Mouse (Mus musculus) CD8-positive naive resting alpha-beta T cell, adult 57 days (primary cell): Measurements from ENCODE around the gene Trpm4. TPM values are rescaled to one million over a fixed set of nuclear protein-coding genes. Genes with fewer than 3 reads are reported as not detected.

ENCODE experiments used
- total RNA-seq: library from RNA; stranded (reverse); gene quantifications from one replicate; pipeline ENCODE4 v1.2.4, GENCODE M21; 2023

Trpm4 gene
- total RNA-seq: 7.7 TPM

DNA sequence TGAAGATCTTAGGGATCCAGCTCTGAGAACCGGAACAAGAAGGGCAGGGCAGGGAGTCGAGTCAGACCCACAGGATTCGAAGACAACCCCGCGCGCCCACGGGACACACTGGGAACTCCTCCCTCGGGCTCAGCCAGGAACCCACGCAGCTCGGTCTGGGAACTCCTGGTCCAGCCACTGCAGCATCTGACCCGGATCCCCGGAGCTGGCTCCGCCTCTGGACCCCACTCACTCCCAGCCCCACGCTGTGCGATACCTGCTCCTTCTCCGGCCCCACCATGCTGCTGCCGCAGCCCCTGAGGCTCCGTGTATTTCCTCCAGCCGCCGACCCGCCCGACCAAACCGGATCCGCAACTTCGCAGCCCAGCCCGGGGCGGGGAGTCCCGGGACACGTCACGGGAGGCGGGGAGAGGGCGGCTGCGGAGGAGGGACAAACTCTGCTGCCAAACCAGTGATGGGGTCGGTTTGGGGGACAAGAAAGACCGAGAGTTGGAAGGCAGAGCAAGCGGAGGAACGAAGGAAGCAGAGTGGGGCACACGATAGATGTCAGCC lies at the start of gene Trpm4:
Gene Trpm4 (minus strand): TSS at position 350 of the 552 bp plus-strand sequence.

DNA sequence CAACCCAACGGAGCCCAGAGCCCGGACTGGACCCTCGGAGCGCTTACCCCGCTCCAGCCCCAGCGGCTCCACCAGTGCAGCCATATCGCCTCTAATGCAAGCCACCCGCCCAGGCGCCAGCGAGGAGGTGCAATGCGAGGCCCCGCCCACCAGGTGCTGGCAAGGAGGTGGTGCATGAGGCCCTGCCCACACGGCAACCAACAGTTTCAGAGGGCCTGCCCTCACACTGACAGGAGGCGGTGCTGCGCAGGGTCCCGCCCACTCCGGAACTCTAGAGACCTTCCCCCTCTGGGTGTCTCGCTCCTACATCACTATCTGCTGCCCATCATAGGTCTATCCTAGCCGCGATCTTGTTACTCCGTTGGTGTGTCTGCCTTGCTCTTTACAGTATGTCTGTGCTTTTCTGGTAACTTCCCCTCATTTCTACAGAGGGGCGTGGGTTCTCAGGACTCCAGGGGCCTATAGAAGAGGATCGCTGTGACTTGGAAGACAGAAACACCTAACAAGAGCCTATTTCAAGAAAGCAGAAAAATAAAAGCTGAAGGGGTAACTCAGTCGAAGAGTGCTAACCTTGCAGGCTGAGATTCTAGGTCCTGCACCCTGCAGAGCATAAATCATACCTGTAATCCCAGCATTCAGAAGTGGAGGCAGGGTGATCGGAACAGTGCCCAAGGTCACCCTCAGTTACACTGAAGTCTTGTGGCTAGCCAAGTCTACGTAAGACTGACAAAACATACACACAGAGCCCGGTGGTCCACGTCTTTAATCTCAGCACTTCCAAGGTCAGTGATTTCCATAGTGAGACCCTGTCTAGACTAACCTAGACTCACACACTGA lies 37.1 kb upstream of the Trpm4 start, which contains the start of gene Lin7b:
Gene Lin7b (minus strand): TSS at position 109 of the 837 bp plus-strand sequence.

DNA sequence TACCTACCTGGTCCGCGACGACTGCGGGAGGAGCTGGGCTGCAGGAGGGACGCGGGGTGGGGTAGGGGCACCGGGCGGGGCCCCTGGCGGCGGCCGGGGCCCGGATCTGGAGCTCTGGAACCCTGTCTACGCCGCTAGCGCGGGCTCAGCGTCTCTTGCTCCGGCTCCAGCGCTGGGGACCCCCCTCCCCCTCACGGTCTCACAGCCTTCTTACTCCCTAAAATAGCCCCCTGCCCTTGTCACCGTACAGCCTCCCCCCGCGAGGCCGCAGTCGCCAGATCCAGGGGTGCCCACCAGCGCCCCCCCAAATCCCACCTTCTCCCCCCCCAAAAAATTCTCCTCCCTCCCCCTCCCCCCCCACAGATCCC lies 33.1 kb upstream of the Trpm4 start, which contains the start of gene Ppfia3:
Gene Ppfia3 (minus strand): TSS at position 368 of the 368 bp plus-strand sequence.

DNA sequence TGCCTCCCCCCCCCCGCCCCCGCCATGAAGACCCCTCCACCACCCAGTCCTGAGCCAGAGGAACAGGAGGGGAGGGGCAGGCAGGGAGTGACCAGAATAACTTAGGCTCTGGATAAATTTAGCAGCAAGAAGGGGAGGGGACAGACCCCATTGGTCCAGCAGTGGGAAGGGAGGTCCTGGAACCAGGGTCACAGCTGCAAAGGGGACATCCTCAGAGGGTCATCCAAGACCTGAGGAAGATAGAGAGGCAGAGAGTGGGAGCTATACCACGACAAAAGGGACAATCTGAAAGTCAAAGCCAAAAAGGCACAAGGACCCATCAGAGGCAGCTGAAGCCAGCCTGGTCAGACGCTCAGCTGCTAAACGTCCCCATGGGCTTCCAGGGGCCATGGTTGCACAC lies 1.5 kb upstream of the Trpm4 start, which contains the start of gene Hrc:
Gene Hrc (plus strand): TSS at position 235 of the 400 bp plus-strand sequence.

DNA sequence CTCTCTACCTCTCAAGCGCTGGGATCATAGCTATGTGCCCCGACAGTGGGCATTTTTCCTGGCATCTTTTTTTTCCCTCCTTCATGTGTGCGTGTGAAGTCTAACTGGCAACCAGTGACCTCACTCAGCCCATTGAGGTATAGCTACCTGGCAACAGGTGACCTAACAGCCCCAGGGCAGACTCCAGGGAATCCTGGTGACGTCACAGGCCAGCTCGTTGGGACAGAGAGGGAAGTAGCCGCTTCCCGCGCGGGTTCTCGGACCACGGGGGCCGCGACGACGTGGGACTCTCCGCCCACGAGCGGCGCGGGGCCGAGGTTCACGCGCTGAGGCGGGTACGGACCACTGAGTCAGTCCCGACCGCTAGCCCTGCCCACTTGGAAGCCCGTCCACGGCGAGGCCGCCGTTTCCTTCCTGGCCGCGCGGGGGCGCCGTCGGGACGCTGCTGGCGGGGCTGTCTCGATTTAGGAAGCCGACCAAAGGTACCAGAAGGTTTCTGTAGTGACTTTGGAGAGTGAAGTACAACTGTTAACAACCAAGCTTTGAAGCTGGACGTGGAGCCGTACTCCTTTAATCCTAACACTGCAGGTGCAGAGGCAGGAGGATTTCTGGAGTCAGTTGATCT lies 56.3 kb downstream of the Trpm4 start, which contains the start of gene Slc6a21:
Gene Slc6a21 (plus strand): TSS at position 378 of the 625 bp plus-strand sequence.

Other genes with a start within 250 kb of the Trpm4 start
- gene Rcn3, start 241.6 kb downstream of the Trpm4 start, total RNA-seq: 28.4 TPM
- gene Fcgrt, start 229.9 kb downstream of the Trpm4 start, total RNA-seq: 49.4 TPM
- 3,136 TPM for gene Rps11, start 209.3 kb downstream of the Trpm4 start, total RNA-seq
- gene Rpl13a, start 205.0 kb downstream of the Trpm4 start, total RNA-seq: 5,943 TPM
- 1.6 TPM for gene Gm45713, start 197.5 kb downstream of the Trpm4 start, total RNA-seq
- gene Flt3l, start 197.3 kb downstream of the Trpm4 start, total RNA-seq: 167 TPM
- gene Pih1d1, start 179.5 kb downstream of the Trpm4 start, total RNA-seq: 32.4 TPM
- 60.3 TPM for gene Aldh16a1, start 179.2 kb downstream of the Trpm4 start, total RNA-seq
- not detected for gene Slc17a7, start 169.8 kb downstream of the Trpm4 start, total RNA-seq
- not detected for gene Gfy, start 154.2 kb downstream of the Trpm4 start, total RNA-seq
- not detected for gene Pth2, start 152.8 kb downstream of the Trpm4 start, total RNA-seq
- 0.83 TPM for gene Ccdc155, start 128.9 kb downstream of the Trpm4 start, total RNA-seq
- gene Dkkl1, start 121.6 kb downstream of the Trpm4 start, total RNA-seq: not detected
- not detected for gene Tead2, start 118.0 kb downstream of the Trpm4 start, total RNA-seq
- gene Cd37, start 94.7 kb downstream of the Trpm4 start, total RNA-seq: 321 TPM
- gene Slc6a16, start 92.7 kb downstream of the Trpm4 start, total RNA-seq: not detected
- not detected for gene Slc6a21, start 56.3 kb downstream of the Trpm4 start, total RNA-seq
- gene Hrc, start 1.5 kb upstream of the Trpm4 start, total RNA-seq: not detected
- 0.21 TPM for gene Ppfia3, start 33.2 kb upstream of the Trpm4 start, total RNA-seq
- gene Lin7b, start 36.8 kb upstream of the Trpm4 start, total RNA-seq: 1.3 TPM
- gene Snrnp70, start 62.0 kb upstream of the Trpm4 start, total RNA-seq: 624 TPM
- not detected for gene Kcna7, start 71.9 kb upstream of the Trpm4 start, total RNA-seq
- gene Ntf5, start 79.9 kb upstream of the Trpm4 start, total RNA-seq: not detected
- gene Lhb, start 87.0 kb upstream of the Trpm4 start, total RNA-seq: not detected
- 10.5 TPM for gene Gys1, start 101.1 kb upstream of the Trpm4 start, total RNA-seq
- 51.4 TPM for gene Ruvbl2, start 104.3 kb upstream of the Trpm4 start, total RNA-seq
- gene Ftl1, start 126.1 kb upstream of the Trpm4 start, total RNA-seq: 405 TPM
- gene Bax, start 133.1 kb upstream of the Trpm4 start, total RNA-seq: 82.1 TPM
- gene Tulp2, start 148.1 kb upstream of the Trpm4 start, total RNA-seq: not detected
- not detected for gene Gm45808, start 153.0 kb upstream of the Trpm4 start, total RNA-seq
- gene Dhdh, start 155.0 kb upstream of the Trpm4 start, total RNA-seq: 1.1 TPM
- gene Nucb1, start 176.6 kb upstream of the Trpm4 start, total RNA-seq: 78.1 TPM
- gene Ppp1r15a, start 192.5 kb upstream of the Trpm4 start, total RNA-seq: 996 TPM
- 0.77 TPM for gene Plekha4, start 192.6 kb upstream of the Trpm4 start, total RNA-seq
- not detected for gene Hsd17b14, start 221.1 kb upstream of the Trpm4 start, total RNA-seq
- 29.1 TPM for gene Bcat2, start 236.4 kb upstream of the Trpm4 start, total RNA-seq